Mouse (Mus musculus): ENCODE measurements around the gene Map2k2. TPM values are rescaled to one million over a fixed set of nuclear protein-coding genes. Genes with fewer than 3 reads are reported as not detected.
A peak's percentile ranks its signal among the peaks of the same experiment; 100 is the strongest.
"Not testable (repeated sequence)": the region's sequence is repeated elsewhere in the genome, so short reads cannot be mapped to it uniquely, and the experiment has no call there.

Gene Map2k2
- polyA plus RNA-seq (2015; fragmentation: Nextera tagmentation; extraction: Ambion mirVana) = 118 and 121 TPM in 2 replicates

GRCm38 (mm10) chr10:81105565-81106112 lies at the start of gene Map2k2:
Map2k2 (plus strand) TSS chr10:81105915.
- ATAC-seq (peak; percentile 97), DNase-seq (ENCODE audit: low spot score) (peak; percentile 98)
- Histone ChIP-seq H3K36me3 (ENCODE audit: insufficient read depth, low read length) (peaks cover 19% of the 10 kb centered on the region), H3K4me2 (replicated peaks; ENCODE audit: low read depth, low read length) (peak within 1 kb of the TSS; percentile 61), H3K9ac (replicated peaks; ENCODE audit: low read depth) (peak within 1 kb of the TSS; percentile 79), H3K4me3 (ENCODE audit: low read depth, low read length) (peak within 1 kb of the TSS; percentile 74), H3K4me1 (ENCODE audit: insufficient read depth, low read depth, low read length) (peaks cover 7% of the 10 kb centered on the region), H3K27ac (ENCODE audit: low read length) (peak within 1 kb of the TSS; percentile 99), H3K9me3 (ENCODE audit: low read length) (no peaks in the 10 kb centered on the region), H3K27me3 (replicated peaks; ENCODE audit: insufficient read depth, low read length) (no peaks in the 10 kb centered on the region)
- TF ChIP-seq EP300 (IDR thresholded peaks at IDR 0.05) (peak; percentile 37; the same call in 1 of the 2 replicates), CTCF (IDR thresholded peaks at IDR 0.05) (no peak)
- 2% methylated on average over 55 of the region's 56 CpGs for WGBS

GRCm38 (mm10) chr10:81057406-81058130 lies 48.1 kb upstream of the Map2k2 start:
- Histone ChIP-seq H3K27ac (ENCODE audit: low read length) (no peak overlapping the region), H3K9me3 (ENCODE audit: low read length) (no peaks in the 10 kb centered on the region), H3K36me3 (ENCODE audit: insufficient read depth, low read length) (no peaks in the 10 kb centered on the region), H3K4me3 (ENCODE audit: low read depth, low read length) (no peak overlapping the region), H3K4me2 (replicated peaks; ENCODE audit: low read depth, low read length) (no peak overlapping the region), H3K27me3 (replicated peaks; ENCODE audit: insufficient read depth, low read length) (no peaks in the 10 kb centered on the region), H3K9ac (replicated peaks; ENCODE audit: low read depth) (no peak overlapping the region), H3K4me1 (ENCODE audit: insufficient read depth, low read depth, low read length) (peaks cover 7% of the 10 kb centered on the region; the same call in 1 of the 2 replicates)
- DNase-seq (ENCODE audit: low spot score) (no peak), ATAC-seq (no peak)
- 87% methylated on average over 23 of the region's 23 CpGs for WGBS
- TF ChIP-seq EP300 (IDR thresholded peaks at IDR 0.05) = no peak
- no peak for TF ChIP-seq CTCF (IDR thresholded peaks at IDR 0.05)

- Histone ChIP-seq H3K36me3 (ENCODE audit: insufficient read depth, low read length) (no peaks in the 10 kb centered on the region), H3K27me3 (replicated peaks; ENCODE audit: insufficient read depth, low read length) (no peaks in the 10 kb centered on the region), H3K4me3 (ENCODE audit: low read depth, low read length) (0 out of 2 replicates have a peak overlapping the region, but pooled peaks have one; percentile 83), H3K9me3 (ENCODE audit: low read length) (no peaks in the 10 kb centered on the region), H3K4me1 (ENCODE audit: insufficient read depth, low read depth, low read length) (peaks cover 7% of the 10 kb centered on the region; the same call in 1 of the 2 replicates), H3K9ac (replicated peaks; ENCODE audit: low read depth) (0 out of 2 replicates have a peak overlapping the region, but pooled peaks have one; percentile 84), H3K4me2 (replicated peaks; ENCODE audit: low read depth, low read length) (peak overlapping the region; percentile 84), H3K27ac (ENCODE audit: low read length) (no peak overlapping the region)
- no peak for ATAC-seq
- no peak for DNase-seq (ENCODE audit: low spot score)
- TF ChIP-seq EP300 (IDR thresholded peaks at IDR 0.05) (no peak), CTCF (IDR thresholded peaks at IDR 0.05) (no peak)
- 72% methylated on average over 6 of the region's 6 CpGs for WGBS
These were observed 46.8 kb upstream of the Map2k2 start for GRCm38 (mm10) chr10:81058896-81059295.

- Histone ChIP-seq H3K9me3 (ENCODE audit: low read length) (no peaks in the 10 kb centered on the region), H3K9ac (replicated peaks; ENCODE audit: low read depth) (peak within 1 kb of the TSS; percentile 84), H3K27ac (ENCODE audit: low read length) (peak within 1 kb of the TSS; percentile 32; the same call in 1 of the 2 replicates), H3K27me3 (replicated peaks; ENCODE audit: insufficient read depth, low read length) (no peaks in the 10 kb centered on the region), H3K4me2 (replicated peaks; ENCODE audit: low read depth, low read length) (peak within 1 kb of the TSS; percentile 84), H3K36me3 (ENCODE audit: insufficient read depth, low read length) (no peaks in the 10 kb centered on the region), H3K4me1 (ENCODE audit: insufficient read depth, low read depth, low read length) (peaks cover 7% of the 10 kb centered on the region; the same call in 1 of the 2 replicates), H3K4me3 (ENCODE audit: low read depth, low read length) (peak within 1 kb of the TSS; percentile 83)
- ATAC-seq (peak; percentile 98), DNase-seq (ENCODE audit: low spot score) (peak; percentile 100)
- TF ChIP-seq EP300 (IDR thresholded peaks at IDR 0.05) (no peak), CTCF (IDR thresholded peaks at IDR 0.05) (no peak)
- under 1% methylated on average over 48 of the region's 48 CpGs for WGBS
These were observed 45.8 kb upstream of the Map2k2 start, which contains the start of gene Sgta for GRCm38 (mm10) chr10:81059603-81060543. Sgta (minus strand) TSS chr10:81060181.

GRCm38 (mm10) chr10:81062710-81063109 lies 43.0 kb upstream of the Map2k2 start:
- H3K9me3 ChIP-seq (ENCODE audit: low read length) = no peaks in the 10 kb centered on the region
- DNase-seq (ENCODE audit: low spot score) = peak; percentile 40
- no peak overlapping the region for H3K4me2 ChIP-seq (replicated peaks; ENCODE audit: low read depth, low read length)
- 50% methylated on average over 4 of the region's 4 CpGs for WGBS
- no peaks in the 10 kb centered on the region for H3K27me3 ChIP-seq (replicated peaks; ENCODE audit: insufficient read depth, low read length)
- H3K36me3 ChIP-seq (ENCODE audit: insufficient read depth, low read length) = no peaks in the 10 kb centered on the region
- TF ChIP-seq EP300 (IDR thresholded peaks at IDR 0.05) = peak; percentile 90
- TF ChIP-seq CTCF (IDR thresholded peaks at IDR 0.05) = no peak
- no peak overlapping the region for H3K9ac ChIP-seq (replicated peaks; ENCODE audit: low read depth)
- H3K4me1 ChIP-seq (ENCODE audit: insufficient read depth, low read depth, low read length) = peaks cover 7% of the 10 kb centered on the region; the same call in 1 of the 2 replicates
- no peak overlapping the region for H3K4me3 ChIP-seq (ENCODE audit: low read depth, low read length)
- peak; percentile 13 for ATAC-seq
- H3K27ac ChIP-seq (ENCODE audit: low read length) = no peak overlapping the region

- not testable (repeated sequence) for DNase-seq (ENCODE audit: low spot score); H3K27ac ChIP-seq (ENCODE audit: low read length); H3K27me3 ChIP-seq (replicated peaks; ENCODE audit: insufficient read depth, low read length); H3K4me3 ChIP-seq (ENCODE audit: low read depth, low read length); H3K9ac ChIP-seq (replicated peaks; ENCODE audit: low read depth); H3K4me2 ChIP-seq (replicated peaks; ENCODE audit: low read depth, low read length); H3K36me3 ChIP-seq (ENCODE audit: insufficient read depth, low read length); H3K4me1 ChIP-seq (ENCODE audit: insufficient read depth, low read depth, low read length); H3K9me3 ChIP-seq (ENCODE audit: low read length); ATAC-seq
- 81% methylated on average over 8 of the region's 8 CpGs for WGBS
These were observed 41.2 kb upstream of the Map2k2 start for GRCm38 (mm10) chr10:81064519-81064918.
